Mouse (Mus musculus): ENCODE measurements around the gene Mllt11. TPM values are rescaled to one million over a fixed set of nuclear protein-coding genes. Genes with fewer than 3 reads are reported as not detected.

Gene Mllt11
- polyA plus RNA-seq, 1 experiment, result 469 TPM

DNA sequence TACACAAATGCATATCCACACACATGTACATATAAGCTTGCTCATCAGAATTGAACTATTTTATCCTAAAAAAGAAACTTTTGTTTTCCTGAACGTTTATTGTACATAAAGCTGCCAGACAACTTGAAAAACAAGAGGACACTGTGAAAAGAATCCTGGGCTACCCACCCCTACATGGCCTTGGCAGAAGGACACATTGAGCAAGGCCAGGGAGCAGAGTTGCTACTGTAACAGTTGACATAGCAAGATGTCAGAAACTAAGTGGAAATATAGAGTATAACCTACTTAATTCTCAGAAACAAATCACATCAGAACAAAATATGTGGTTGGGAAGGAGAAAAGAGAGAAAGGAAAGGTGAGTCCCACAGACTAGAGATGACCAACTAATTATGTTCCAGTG lies 50.1 kb downstream of the Mllt11 start:
- H3K27ac ChIP-seq (ENCODE audit: insufficient read depth, low read length), result no peak overlapping the region
- no peak for TF ChIP-seq CTCF (IDR thresholded peaks at IDR 0.05; ENCODE audit: extremely low read depth, insufficient read depth, low read length)
- TF ChIP-seq POLR2A (IDR thresholded peaks at IDR 0.05; ENCODE audit: extremely low read depth, insufficient read depth, low read length), result no peak
- H3K4me3 ChIP-seq (ENCODE audit: insufficient read depth, low read length), result no peak overlapping the region
- H3K4me1 ChIP-seq (ENCODE audit: control insufficient read depth, insufficient read depth, low read length), result no peaks in the 10 kb centered on the region

DNA sequence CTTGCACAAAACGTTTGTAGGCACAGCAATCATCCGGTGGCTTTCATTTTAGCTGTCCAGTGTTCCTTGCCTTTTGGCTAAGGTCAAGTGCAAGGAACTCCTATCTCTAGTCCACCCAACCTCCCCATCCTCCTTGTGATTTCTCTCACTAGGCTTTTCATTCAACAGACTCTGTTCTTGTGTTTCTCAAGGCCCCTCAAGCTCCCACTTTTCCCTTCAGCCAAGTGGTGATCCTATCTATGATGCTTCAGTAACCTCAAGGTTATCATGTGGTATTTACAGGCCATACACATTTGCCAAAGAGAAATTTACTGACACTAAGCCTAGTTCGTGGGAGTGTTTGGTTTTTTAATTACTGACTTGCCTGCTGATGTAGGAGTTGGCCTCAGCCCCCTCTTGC lies 52.1 kb downstream of the Mllt11 start:
- no peak overlapping the region for H3K4me3 ChIP-seq (ENCODE audit: insufficient read depth, low read length)

DNA sequence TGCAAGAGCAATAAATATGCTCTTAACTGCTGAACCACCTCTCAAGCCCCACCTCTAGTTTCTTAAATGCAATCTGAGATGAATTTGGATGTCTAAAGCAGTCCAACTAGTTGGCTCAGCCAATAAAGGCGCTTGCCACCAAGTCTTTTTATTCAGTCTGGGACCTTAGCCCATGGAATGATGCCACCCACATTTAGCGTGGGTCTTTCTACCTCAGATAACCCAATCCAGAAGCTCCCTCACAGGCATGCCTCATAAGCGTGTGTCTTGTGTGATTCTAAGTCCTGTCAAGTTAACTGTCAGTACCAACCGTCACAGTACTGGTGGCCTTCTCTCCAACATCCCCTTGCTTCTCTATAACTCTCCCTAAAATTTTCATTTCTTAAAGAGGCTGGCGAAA lies 53.0 kb downstream of the Mllt11 start:
- Histone ChIP-seq H3K27ac (ENCODE audit: insufficient read depth, low read length) (no peak overlapping the region), H3K4me3 (ENCODE audit: insufficient read depth, low read length) (no peak overlapping the region), H3K4me1 (ENCODE audit: control insufficient read depth, insufficient read depth, low read length) (no peaks in the 10 kb centered on the region)
- no peak for TF ChIP-seq POLR2A (IDR thresholded peaks at IDR 0.05; ENCODE audit: extremely low read depth, insufficient read depth, low read length)
- no peak for TF ChIP-seq CTCF (IDR thresholded peaks at IDR 0.05; ENCODE audit: extremely low read depth, insufficient read depth, low read length)

More for the DNA sequence above, 52.1 kb downstream of the Mllt11 start:
- Histone ChIP-seq H3K27ac (ENCODE audit: insufficient read depth, low read length) (no peak overlapping the region), H3K4me1 (ENCODE audit: control insufficient read depth, insufficient read depth, low read length) (no peaks in the 10 kb centered on the region)
- TF ChIP-seq POLR2A (IDR thresholded peaks at IDR 0.05; ENCODE audit: extremely low read depth, insufficient read depth, low read length), result no peak
- no peak for TF ChIP-seq CTCF (IDR thresholded peaks at IDR 0.05; ENCODE audit: extremely low read depth, insufficient read depth, low read length)

DNA sequence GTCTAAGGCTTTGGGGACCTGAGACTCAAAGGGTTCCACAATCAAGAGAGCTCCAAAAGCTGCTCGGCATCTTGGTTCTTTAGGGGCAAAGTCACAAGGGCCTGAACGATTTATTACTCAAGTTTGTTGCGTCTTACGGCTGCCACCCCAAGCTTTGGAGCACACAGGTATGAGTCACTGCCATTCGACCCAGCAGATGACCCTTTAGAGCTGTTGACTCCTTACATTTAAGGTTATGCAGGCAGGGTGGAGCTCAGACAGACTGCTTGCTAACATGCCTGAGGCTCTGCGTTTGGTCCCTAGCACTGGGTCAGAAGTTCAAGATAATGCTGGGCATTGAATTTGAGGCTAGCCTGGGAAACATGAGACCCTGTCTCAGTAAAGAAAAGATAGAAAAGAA lies 54.4 kb downstream of the Mllt11 start:
- no peak overlapping the region for H3K27ac ChIP-seq (ENCODE audit: insufficient read depth, low read length)
- no peak for TF ChIP-seq CTCF (IDR thresholded peaks at IDR 0.05; ENCODE audit: extremely low read depth, insufficient read depth, low read length)
- no peak overlapping the region for H3K4me3 ChIP-seq (ENCODE audit: insufficient read depth, low read length)
- no peaks in the 10 kb centered on the region for H3K4me1 ChIP-seq (ENCODE audit: control insufficient read depth, insufficient read depth, low read length)

DNA sequence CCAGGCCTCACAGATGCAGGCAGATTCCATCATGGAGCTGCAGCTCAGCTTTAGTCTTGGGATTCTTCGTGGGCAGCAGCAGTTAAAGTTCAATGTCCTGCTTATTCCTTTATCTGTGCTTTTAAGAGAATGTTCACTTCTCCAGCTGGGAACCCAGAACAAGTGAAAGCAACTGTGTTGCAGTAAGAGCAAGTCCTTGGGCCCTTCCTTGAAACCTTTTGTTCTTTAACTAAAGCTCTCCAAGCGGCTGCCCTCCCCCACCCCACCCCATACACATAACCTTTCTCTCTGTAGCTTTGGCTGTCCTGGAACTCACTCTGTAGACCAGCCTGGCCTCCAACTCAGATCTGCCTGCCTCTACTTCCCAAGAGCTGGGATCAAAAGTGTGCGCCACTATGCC lies 55.5 kb downstream of the Mllt11 start:
- Histone ChIP-seq H3K27ac (ENCODE audit: insufficient read depth, low read length) (no peak overlapping the region), H3K4me3 (ENCODE audit: insufficient read depth, low read length) (no peak overlapping the region), H3K4me1 (ENCODE audit: control insufficient read depth, insufficient read depth, low read length) (no peaks in the 10 kb centered on the region)
- no peak for TF ChIP-seq POLR2A (IDR thresholded peaks at IDR 0.05; ENCODE audit: extremely low read depth, insufficient read depth, low read length)
- no peak for TF ChIP-seq CTCF (IDR thresholded peaks at IDR 0.05; ENCODE audit: extremely low read depth, insufficient read depth, low read length)

DNA sequence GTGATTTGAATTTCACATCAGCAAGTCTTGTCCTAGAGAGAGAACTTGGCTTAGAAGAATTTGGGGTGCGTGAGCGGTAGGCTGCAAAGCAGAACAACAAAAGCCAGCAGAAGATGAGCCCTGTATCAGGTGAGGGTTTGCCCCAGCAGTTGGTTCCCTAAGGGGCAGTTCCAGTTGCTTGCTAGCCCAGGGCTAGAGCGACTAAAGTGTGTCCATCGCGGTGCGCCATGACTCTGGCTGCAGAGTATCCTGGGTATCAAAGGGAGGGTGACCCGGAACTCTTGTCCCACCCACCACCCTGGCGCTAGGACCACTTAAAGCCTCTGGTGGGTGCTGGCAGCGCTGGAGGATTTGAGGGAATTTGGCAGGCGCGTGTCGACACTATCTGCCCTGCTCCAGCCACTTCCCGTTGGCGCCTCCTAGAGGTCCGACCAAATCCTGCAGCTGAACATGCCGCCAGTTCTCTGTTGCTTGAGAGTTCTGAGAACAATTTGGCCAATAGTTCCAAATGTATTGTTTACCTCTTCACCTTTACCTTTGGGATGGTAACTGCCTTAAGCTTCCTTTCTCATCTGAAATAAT lies 57.9 kb downstream of the Mllt11 start:
- no peak overlapping the region for H3K27ac ChIP-seq (ENCODE audit: insufficient read depth, low read length)
- TF ChIP-seq CTCF (IDR thresholded peaks at IDR 0.05; ENCODE audit: extremely low read depth, insufficient read depth, low read length) (peak; percentile 68), POLR2A (IDR thresholded peaks at IDR 0.05; ENCODE audit: extremely low read depth, insufficient read depth, low read length) (no peak)
- no peak overlapping the region for H3K4me3 ChIP-seq (ENCODE audit: insufficient read depth, low read length)
- H3K4me1 ChIP-seq (ENCODE audit: control insufficient read depth, insufficient read depth, low read length), result no peaks in the 10 kb centered on the region

DNA sequence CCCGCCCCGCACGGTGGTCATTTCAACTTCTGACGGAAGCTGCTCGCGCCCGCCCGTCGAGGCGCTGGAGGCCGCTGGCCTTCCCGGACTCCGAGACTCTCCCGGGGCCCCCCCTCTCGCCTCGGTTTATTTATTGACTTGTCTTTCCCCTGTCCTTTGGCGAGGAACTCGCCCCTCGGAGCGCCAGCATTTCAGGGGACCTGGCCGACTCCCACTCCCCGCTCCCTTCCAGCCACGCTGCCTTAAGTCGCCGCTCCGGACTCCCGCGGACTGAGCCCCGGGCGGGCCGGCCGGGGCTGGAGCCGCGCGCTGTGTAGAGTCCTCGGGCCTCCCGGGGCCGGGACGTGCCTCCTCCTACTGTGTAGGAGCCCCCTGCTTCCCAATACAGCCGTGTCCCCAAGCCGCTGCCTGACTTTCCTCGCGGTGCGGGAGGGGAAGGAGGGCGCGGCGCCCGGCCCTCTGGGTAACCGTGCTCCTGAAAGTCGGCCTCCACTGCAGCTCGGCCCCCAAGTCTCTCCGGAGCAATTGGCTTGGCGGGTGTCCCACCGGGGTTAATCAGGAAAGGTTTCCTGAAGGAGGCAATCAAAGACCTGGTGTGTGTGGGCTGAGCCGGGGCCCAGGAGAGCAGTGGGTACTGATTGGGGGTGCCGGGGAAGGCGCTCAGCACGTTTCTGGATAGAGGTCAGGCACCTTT lies 58.6 kb downstream of the Mllt11 start:
- H3K4me3 ChIP-seq (ENCODE audit: insufficient read depth, low read length), result no peak overlapping the region
- no peaks in the 10 kb centered on the region for H3K4me1 ChIP-seq (ENCODE audit: control insufficient read depth, insufficient read depth, low read length)
- TF ChIP-seq CTCF (IDR thresholded peaks at IDR 0.05; ENCODE audit: extremely low read depth, insufficient read depth, low read length) (no peak), POLR2A (IDR thresholded peaks at IDR 0.05; ENCODE audit: extremely low read depth, insufficient read depth, low read length) (no peak)
- no peak overlapping the region for H3K27ac ChIP-seq (ENCODE audit: insufficient read depth, low read length)

DNA sequence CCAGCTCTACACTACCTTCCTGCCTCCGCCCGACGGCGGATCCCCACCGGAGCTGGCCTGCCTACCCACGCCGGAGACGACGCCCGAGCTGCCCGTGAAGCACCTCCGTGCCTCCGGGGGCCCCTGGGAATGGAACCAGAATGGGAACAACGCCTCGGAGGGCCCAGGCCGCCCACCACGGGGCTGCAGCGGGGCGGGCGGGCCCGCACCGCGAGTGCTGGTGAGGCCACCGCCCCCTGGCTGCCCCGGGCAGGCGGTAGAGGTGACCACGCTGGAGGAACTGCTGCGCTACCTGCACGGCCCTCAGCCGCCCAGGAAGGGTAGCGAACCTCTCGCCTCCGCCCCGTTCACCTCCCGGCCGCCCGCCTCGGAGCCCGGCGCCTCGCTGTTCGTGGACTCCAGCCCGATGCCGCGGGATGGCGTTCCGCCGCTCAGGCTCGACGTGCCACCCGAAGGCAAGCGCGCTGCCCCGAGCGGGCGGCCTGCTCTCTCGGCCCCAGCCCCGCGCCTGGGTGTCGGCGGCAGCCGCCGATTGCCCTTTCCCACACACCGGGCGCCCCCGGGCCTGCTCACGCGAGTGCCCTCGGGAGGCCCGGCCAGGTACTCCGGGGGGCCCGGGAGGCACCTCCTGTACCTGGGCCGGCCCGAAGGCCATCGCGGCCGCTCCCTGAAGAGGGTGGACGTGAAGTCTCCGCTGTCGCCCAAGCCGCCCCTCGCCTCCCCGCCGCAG lies 59.3 kb downstream of the Mllt11 start:
- no peaks in the 10 kb centered on the region for H3K4me1 ChIP-seq (ENCODE audit: control insufficient read depth, insufficient read depth, low read length)
- no peak for TF ChIP-seq CTCF (IDR thresholded peaks at IDR 0.05; ENCODE audit: extremely low read depth, insufficient read depth, low read length)
- TF ChIP-seq POLR2A (IDR thresholded peaks at IDR 0.05; ENCODE audit: extremely low read depth, insufficient read depth, low read length), result no peak
- no peak overlapping the region for H3K4me3 ChIP-seq (ENCODE audit: insufficient read depth, low read length)
- no peak overlapping the region for H3K27ac ChIP-seq (ENCODE audit: insufficient read depth, low read length)

DNA sequence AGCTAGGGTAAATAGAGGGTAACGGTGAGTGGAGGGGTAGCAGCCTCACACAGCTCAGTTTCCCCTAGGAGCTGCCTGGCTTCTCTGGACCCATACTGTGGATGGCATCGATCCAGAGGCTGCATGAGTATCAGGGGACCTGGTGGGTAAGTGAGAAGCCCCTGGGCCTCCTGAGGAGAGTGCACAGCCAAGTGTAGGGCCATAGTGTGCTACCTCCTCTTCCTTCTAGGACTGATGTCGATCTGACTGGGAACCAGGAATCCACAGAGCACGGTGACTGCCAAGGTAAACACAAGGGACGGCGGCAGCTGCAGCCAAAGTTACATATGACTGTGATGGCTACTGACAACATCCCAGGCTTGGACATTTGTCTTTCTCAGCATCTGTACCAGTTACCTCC lies 60.9 kb downstream of the Mllt11 start:
- no peak for TF ChIP-seq POLR2A (IDR thresholded peaks at IDR 0.05; ENCODE audit: extremely low read depth, insufficient read depth, low read length)
- no peak for TF ChIP-seq CTCF (IDR thresholded peaks at IDR 0.05; ENCODE audit: extremely low read depth, insufficient read depth, low read length)
- H3K27ac ChIP-seq (ENCODE audit: insufficient read depth, low read length), result no peak overlapping the region

DNA sequence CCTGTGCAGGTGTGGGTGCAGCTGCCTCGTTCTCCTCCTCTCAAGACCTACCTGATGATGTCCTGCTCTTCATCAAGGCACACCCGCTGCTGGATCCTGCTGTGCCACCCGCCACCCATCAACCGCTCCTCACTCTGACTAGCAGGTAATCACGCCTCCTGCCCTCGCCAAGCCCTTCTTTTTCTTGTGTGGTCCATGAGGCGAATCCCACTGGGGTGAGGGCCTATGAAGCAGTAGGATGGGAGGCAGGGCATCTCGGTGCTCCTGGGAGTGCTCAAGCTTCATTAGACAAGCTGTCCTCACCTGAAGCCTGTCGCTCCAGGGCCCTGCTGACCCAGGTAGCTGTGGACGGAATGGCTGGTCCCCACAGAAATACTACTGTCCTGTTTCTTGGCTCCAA lies 62.0 kb downstream of the Mllt11 start:
- Histone ChIP-seq H3K27ac (ENCODE audit: insufficient read depth, low read length) (no peak overlapping the region), H3K4me1 (ENCODE audit: control insufficient read depth, insufficient read depth, low read length) (no peaks in the 10 kb centered on the region), H3K4me3 (ENCODE audit: insufficient read depth, low read length) (no peak overlapping the region)
- TF ChIP-seq CTCF (IDR thresholded peaks at IDR 0.05; ENCODE audit: extremely low read depth, insufficient read depth, low read length) (no peak), POLR2A (IDR thresholded peaks at IDR 0.05; ENCODE audit: extremely low read depth, insufficient read depth, low read length) (no peak)

More for the DNA sequence above, 60.9 kb downstream of the Mllt11 start:
- H3K4me1 ChIP-seq (ENCODE audit: control insufficient read depth, insufficient read depth, low read length), result no peaks in the 10 kb centered on the region
- no peak overlapping the region for H3K4me3 ChIP-seq (ENCODE audit: insufficient read depth, low read length)

Other genes starting within 250 kb of the Mllt11 start
- 15.8 and 17.5 TPM in 2 replicates for gene Zfp687, start 216.7 kb downstream of the Mllt11 start, polyA plus RNA-seq (2012; rRNA removed)
- gene Psmd4, start 189.6 kb downstream of the Mllt11 start, polyA plus RNA-seq (2012; rRNA removed), result 193 and 203 TPM in 2 replicates
- gene Pip5k1a, start 125.2 kb downstream of the Mllt11 start, polyA plus RNA-seq (2012; rRNA removed), result 41.1 and 41.7 TPM in 2 replicates
- 48.0 and 52.4 TPM in 2 replicates for gene Vps72, start 121.1 kb downstream of the Mllt11 start, polyA plus RNA-seq (2012; rRNA removed)
- 0.72 and 0.77 TPM in 2 replicates for gene Tmod4, start 107.7 kb downstream of the Mllt11 start, polyA plus RNA-seq (2012; rRNA removed)
- gene Scnm1, start 98.2 kb downstream of the Mllt11 start, polyA plus RNA-seq (2012; rRNA removed), result 114 and 124 TPM in 2 replicates
- 21.4 and 21.6 TPM in 2 replicates for gene Lysmd1, start 98.1 kb downstream of the Mllt11 start, polyA plus RNA-seq (2012; rRNA removed)
- 5.1 and 5.2 TPM in 2 replicates for gene Tnfaip8l2, start 89.8 kb downstream of the Mllt11 start, polyA plus RNA-seq (2012; rRNA removed)
- gene Sema6c, start 71.7 kb downstream of the Mllt11 start, polyA plus RNA-seq (2012; rRNA removed), result 26.1 and 29.0 TPM in 2 replicates
- gene Gabpb2, start 14.3 kb downstream of the Mllt11 start, polyA plus RNA-seq (2012; rRNA removed), result 12.1 and 12.8 TPM in 2 replicates
- gene Cdc42se1, start 3.4 kb downstream of the Mllt11 start, polyA plus RNA-seq (2012; rRNA removed), result 65.4 and 66.6 TPM in 2 replicates
- 0.23 and 0.25 TPM in 2 replicates for gene Gm128, start 9.4 kb upstream of the Mllt11 start, polyA plus RNA-seq (2012; rRNA removed)
- gene Bnipl, start 19.0 kb upstream of the Mllt11 start, polyA plus RNA-seq (2012; rRNA removed), result 0.17 and 0.61 TPM in 2 replicates
- gene Mindy1, start 49.2 kb upstream of the Mllt11 start, polyA plus RNA-seq (2012; rRNA removed), result 29.6 and 33.9 TPM in 2 replicates
- 24.8 and 26.2 TPM in 2 replicates for gene Prune1, start 49.9 kb upstream of the Mllt11 start, polyA plus RNA-seq (2012; rRNA removed)
- 2.3 and 2.4 TPM in 2 replicates for gene Anxa9, start 75.0 kb upstream of the Mllt11 start, polyA plus RNA-seq (2012; rRNA removed)
- gene Cers2, start 82.6 kb upstream of the Mllt11 start, polyA plus RNA-seq (2012; rRNA removed), result 101 and 110 TPM in 2 replicates
- gene Setdb1, start 125.0 kb upstream of the Mllt11 start, polyA plus RNA-seq (2012; rRNA removed), result 34.6 and 37.5 TPM in 2 replicates
- not detected in 2 replicates for gene 4930558C23Rik, start 170.7 kb upstream of the Mllt11 start, polyA plus RNA-seq (2012; rRNA removed)
- 42.3 and 47.6 TPM in 2 replicates for gene Arnt, start 202.2 kb upstream of the Mllt11 start, polyA plus RNA-seq (2012; rRNA removed)